Mouse (Mus musculus): ENCODE measurements around the gene Sp1.
A peak's percentile ranks its signal among the peaks of the same experiment; 100 is the strongest.

The Sp1 gene

DNA sequence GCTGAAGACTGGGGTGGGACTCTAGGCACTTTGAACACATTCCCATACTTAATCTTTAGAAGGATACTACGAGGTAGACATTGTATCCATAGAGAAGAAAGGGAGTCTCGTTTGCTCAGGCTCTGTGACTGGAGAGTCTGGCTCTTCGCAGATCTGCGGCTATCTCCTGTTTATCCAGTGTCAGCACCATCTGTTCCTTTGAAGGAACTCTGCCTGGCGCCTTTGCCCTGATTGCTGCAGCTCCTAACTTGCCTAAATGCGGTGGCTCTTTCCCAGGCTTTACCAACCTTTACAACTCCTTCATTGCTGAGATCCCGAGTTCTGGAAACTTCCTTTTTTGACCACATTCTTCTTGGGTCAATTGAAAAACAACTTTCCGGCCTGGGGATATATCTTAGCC lies 43.4 kb downstream of the Sp1 start:
- DNase-seq = no peak

DNA sequence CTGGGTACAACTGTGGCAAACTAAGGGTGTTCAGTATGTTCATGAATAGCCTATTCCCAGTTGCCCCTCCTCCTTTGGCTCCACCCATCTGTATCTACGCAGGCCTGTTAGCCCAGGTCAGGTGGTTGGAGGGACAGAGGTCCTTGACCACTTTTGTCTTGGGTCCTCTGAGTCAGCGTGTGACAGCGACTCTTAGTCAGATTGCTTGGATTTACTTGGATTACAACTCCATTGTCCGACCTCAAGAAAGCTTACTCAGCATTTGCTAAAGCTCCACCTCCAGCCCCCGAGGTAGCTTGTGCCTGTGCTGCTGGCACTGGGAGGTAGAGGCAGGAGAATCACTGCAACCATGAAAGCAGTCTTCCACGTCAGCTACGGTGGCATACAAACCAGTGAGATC lies 45.0 kb downstream of the Sp1 start:
- DNase-seq = peak; percentile 44

DNA sequence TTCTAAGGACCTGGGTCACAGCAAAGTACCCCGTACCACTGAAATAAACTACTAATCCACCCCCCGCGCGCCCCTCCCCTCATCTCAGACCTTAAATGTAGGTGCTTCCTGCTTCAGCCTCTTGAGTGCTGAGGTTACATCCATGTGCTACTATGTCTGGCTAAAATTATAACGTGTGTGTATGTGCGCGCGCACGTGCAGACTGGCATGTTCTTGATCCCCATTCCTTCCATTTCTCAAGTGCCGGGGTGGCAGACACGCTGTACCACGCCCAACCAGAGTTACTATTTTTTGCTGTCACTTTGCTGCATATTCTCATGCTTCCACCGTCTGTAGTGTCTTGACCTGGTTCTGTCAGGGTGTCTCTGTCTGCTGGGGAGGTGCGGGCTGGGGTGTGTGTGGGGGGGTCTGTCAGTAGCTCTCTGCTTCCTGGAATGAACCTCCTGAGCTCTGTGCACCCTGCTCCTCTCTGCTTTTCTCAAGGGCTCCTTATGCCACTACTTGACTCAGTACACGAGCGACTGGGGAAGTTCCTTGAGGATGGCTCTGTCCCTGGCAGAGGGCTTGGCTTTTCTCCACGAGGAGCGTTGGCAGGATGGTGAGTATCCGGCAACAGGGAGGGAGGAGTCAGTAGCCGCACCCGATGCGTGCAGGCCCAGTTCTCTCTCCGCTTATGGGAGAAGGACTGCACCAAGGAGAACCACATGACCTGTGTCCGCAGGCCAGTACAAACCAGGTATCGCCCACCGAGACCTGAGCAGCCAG lies 45.9 kb downstream of the Sp1 start:
- no peak for DNase-seq

DNA sequence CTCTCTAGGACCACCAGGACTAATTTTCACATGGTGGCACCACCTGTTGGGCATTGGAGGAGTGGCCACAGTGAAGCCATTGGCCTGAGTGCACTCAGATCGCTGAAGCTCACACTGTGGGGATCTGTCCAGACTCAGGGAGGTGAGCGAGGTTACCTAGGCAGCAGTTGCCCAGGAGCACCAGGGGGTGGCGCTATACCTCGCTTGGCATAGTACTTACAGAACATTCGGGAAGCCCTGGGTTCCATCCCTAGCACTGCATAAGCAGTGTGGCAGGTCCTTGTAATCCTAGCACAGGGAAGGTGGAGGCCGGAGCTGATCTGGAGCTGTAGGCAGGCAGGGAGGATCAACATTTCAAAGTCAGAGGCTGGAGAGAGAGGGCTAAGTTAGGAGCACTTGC lies 50.0 kb downstream of the Sp1 start:
- DNase-seq = peak; percentile 60

DNA sequence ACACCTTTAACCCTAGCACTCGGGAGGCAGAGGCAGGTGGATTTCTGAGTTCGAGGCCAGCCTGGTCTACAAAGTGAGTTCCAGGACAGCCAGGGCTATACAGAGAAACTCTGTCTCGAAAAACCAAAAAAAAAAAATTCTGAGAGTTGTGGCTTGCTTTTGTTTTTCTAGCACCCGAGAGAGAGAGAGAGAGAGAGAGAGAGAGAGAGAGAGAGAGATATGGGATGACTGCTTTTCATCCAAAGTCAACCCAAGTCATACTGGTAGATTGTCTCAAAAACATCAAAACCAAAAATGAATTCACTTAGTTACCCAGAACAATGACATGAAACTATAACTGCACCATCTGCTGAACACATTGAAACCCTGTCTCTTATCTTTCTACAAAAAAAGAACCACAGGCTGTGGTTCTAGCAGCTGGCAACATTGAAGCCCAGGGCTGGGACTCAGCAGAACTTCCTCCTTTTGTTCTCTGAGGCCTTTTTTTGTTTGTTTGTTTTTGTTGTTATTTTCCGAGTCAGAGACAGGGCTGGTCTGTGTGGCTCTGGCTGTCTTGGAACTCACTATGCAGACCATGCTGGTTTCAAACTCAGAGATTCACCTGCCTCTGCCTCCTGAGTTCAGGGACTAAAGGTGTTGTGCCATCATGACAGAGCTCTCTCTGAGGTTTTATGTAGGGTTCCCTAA lies 52.2 kb downstream of the Sp1 start:
- no peak for DNase-seq

DNA sequence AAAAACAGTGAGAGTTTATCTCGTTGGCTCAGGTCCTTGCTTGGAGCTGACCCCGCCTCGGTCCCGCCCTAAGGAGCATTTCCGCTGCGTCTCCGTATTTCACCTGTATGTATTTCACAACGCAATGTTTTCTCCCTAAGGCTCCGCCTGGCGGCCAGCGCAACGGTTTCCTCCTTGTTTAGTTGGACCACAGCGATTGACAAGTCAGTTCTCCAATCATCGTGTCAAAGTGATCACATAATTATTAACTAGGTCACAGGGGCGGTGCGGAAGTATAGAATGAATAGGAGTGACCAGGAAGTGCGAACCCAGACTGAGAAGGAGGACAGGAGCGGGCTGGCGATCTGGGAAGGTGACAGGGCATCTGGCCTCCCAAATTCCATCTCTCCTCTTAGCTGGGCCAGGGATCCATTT lies 53.0 kb downstream of the Sp1 start, which contains the start of gene Prr13:
Prr13 (plus strand) TSS at position 125 of the 414 bp plus-strand sequence.
- peak; percentile 99 for DNase-seq

DNA sequence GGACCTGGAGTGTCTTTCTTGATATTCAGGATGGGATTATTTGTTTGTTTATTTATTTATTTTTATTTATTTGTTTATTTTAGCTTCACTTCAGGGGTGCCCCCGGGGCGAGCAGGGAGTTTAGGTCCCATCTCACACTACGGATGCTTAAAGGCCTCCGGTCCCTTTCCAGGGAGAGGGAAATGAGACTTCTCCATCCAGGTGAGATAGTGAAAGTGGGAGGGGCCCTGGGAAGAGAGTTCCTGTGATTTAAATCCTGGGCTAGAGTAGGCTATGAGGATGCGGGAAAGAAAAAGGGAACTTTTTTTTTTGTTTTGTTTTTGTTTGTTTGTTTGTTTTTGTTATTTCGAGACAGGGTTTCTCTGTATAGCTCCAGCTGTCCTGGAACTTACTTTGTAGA lies 53.4 kb downstream of the Sp1 start:
- DNase-seq = no peak

DNA sequence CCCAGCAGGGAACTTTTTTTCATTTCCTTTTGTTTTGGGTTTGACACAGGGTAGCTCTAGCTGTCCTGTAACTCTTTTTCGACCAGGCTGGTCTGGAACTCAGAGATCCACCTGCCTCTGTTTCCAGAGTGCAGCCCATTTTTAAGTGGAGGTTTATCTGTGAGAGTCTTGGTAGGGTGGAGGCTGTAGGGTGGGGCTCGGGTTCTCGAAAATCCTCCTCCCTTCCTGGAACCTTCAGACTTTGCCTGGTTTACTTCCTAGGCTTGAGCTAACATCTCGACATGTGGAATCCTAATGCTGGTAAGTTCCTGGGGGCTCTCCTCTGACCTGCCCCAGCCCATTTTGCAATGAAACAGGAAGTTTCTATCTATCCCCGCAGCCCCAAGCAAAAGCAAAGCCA lies 53.9 kb downstream of the Sp1 start:
- DNase-seq = no peak

DNA sequence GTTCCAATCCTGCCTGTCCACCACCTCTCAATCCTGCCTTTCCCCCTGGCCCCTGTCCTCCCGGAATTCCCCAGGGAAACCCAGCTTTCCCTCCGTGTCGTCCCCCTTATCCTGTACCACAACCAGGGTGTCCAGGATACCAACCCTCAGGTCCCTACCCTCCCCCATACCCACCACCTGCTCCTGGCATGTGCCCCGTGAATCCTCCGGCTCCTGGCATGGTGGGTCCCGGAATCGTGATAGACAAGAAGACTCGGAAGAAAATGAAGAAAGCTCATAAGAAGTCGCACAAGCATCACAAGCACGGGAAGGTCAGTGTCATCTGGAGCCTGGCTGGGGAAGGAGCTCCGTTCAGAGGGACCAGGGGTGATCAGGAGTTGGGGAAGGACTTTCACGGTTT lies 54.5 kb downstream of the Sp1 start:
- DNase-seq = no peak

DNA sequence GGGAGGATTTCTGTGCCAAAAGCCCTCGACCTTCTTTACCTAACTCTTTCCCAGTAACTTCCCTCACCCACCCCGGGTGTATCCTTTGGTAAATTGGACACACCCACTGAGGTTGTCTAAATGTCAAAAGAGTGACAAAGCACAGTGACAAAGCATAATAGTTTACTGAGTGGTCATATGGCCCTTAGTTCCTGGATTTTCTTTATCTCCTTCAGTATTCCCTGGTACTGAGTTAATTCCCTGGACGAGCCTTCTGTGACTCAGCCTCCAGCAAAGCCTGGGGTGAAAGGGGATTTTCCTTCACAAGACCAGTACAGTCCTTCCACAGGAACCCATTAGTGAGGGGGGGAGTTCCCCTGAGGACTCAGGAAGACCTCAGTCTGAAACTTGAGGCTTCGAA lies 55.0 kb downstream of the Sp1 start:
- no peak for DNase-seq

DNA sequence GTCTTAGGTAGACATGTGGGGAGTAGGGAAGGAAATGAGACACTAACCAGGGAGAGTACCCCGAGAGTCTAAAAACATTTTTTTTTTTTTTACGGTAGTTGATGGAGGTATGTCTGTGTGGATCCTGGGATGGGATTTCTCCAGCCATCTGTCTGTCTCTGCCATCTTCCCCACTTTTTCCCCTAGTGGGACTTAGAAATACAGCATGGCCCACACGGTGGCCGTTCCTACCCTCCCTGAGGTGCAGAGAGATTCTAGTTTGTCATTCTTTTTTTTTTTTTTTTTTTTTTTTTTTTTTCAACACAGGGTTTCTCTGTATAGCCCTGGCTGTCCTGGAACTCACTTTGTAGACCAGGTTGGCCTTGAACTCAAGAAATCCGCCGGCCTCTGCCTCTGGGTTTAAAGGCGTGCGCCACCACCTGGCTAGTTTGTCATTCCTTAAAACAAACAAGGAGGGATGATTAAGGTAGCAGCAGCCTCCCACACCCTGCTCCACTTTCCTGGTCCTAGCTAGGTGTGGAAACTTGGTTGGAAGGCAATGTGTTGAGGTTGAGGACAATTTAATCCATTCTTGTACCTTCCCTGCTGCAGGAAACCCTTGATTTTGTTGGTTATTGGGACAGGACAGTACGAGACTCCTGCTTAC lies 55.6 kb downstream of the Sp1 start:
- no peak for DNase-seq

DNA sequence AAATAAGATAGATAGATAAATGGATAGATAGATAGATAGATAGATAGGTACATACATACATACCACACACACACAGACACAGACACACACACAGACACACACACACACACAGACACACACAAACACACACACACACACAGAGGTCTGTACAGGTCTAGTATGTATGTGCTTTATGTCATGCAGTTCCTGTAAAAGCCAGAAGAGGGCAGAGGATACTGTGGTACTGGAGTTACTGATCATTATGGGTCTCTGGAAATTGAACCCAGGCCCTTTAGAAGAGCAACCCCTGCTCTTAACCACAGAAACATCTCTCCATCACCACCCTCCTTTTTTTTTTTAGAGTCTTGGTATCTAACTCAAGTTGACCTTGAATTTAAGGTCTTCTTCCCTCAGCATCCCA lies 57.7 kb downstream of the Sp1 start:
- DNase-seq = peak; percentile 62

DNA sequence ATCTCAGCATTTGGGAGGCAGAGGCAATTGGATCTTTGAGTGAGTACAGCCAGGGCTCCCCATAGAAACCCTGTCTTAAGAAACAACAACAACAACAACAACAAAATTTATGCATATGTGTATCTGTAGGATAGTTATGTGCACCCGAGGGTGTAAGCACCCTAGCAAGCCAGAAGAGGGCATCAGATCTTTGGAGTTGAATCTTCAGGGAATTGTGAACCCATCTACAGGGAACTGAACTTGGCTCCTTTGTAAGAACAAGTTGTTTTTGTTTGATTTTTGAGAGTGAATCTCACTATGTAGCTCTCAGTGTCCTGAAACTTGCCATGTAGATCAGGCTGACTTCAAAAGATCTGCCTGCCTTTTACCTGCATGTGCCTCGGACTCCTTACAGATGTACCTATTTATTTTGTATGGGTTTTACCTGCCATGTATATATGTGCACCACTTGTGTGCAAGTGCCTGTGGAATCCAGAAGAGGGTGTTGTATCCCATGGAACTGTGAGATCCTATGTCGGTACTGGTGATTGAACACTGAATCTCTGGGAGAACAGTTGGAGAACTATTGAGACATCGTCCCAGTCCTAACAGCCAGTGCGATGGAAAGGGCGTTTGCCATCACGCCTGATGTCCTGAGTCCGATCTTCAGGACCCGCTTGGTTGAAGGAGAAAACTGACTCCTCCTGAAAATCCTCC lies 62.9 kb downstream of the Sp1 start:
- no peak for DNase-seq

DNA sequence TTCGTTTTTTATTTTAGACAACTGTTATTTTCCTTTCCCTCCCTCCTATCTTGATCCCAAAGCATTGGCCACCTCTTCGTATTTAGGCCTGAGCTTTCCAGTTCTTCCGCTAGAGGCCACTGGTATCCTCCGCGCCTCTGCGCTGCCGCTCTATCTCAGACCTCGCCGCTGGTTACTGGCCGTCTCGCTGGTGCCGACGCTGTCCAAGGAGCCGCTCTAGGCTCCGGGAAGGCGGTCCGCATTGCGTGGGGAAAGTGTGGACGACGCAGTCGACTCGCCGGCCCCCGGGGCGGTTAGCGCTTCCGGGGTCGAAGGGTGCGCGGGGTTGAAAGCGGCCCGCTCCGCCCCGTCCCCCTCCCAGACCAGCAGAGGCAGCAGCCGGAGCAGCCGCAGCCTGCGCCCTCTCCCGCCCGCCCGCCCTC lies 64.3 kb downstream of the Sp1 start, which contains the start of gene Pcbp2:
Pcbp2 (plus strand) TSS at position 357 of the 422 bp plus-strand sequence.
- peak; percentile 99 for DNase-seq

DNA sequence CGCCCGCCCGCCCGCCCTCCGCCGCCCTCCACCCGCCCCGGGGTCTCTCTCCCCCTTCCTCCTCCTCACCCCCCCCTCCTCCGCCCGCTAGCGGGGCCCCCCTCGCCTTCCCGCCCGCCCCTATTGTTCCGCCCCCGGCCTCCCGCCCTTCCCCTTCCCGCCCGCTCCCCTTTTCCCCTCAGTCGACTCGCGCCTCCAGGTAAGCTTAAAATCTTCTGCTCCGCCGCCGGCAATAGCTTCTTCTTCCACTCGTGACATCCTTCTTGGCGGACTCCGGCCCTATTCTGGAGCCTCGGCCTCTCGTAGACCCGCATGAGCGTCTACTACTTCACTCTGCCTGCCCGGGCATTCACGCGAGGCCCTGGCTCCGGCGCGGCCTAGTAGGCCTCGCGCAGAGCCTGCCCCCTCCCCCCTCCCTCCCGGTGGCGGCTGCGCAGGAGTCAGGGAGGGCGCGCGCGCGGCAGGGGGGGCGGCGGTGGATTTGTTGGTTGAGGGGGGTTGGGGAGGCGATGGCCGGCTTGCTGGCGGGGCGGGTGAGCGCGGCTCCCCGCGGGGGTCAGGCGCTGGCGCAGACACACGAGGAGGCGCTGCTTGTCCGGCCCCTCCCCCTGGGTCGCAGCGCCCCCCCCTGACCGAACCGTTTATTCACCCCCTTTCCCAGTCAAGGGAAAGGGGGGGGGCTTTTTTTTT lies 64.8 kb downstream of the Sp1 start:
- peak; percentile 94 for DNase-seq

DNA sequence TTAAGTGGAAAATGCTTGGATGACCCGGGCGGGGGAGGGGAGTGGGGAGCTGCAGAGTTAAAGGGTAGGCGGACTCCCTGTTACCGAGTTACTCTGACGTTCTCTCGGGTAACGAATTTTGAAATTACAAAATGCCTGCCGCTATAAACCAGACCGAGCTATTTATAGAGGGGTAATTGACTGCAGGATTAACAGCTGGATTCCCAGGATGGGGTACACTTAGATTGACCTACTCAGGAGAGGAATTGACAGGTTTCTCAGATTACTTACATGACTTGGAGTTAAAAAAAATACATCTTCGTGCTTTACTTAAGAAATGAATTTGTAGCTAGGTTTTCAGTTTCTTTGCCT lies 65.3 kb downstream of the Sp1 start:
- no peak for DNase-seq

DNA sequence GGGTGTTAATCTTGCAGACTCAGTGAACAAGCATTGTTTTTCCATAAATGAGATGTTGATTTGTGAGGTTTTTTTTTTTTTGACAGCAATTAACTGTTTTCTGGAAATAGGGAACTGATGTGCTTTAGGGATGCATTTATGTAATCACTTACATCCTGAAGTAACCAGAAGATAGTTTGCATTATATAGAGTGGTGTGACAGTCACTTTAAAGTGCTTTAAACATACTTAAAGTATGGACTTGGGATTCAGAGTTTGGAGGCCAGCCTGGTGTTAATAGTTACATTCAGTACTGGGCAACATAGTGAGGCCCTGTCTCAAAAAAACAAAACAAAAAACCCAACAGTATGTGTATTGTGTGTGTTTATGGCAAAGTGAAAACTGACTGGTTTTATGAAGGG lies 65.8 kb downstream of the Sp1 start:
- no peak for DNase-seq

DNA sequence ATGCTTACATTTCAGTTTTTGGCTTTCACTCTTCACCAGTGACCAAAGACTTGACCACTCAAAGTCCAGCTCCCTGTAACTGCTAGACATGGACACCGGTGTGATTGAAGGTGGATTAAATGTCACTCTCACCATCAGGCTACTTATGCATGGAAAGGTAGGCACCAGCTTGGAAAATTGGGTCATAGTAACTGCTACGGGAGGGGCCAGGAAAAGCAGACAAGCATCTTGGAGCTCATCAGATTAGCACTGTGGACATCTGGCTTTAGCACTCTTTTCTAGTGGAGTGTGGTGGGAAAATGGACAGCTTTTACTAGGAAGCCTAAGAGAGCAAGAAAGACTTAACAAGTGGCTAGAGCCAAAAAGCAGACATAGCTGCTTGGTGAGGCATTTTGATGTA lies 67.3 kb downstream of the Sp1 start:
- peak; percentile 81 for DNase-seq

DNA sequence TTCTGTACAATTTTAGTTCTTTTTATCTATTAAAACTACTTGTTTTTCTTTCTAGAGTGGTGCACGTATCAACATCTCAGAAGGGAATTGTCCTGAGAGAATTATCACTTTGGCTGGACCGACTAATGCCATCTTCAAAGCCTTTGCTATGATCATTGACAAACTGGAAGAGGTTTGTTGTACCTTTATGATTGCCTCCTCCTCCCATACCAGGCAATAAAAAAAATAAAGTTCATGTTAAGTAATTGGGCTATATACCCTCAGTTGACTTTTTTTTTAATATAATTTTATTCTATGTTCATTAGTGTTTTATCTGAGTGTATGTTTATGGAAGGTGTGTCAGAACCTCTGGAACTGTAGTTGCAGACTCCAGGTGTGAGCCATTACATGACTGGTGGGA lies 68.6 kb downstream of the Sp1 start:
- no peak for DNase-seq

DNA sequence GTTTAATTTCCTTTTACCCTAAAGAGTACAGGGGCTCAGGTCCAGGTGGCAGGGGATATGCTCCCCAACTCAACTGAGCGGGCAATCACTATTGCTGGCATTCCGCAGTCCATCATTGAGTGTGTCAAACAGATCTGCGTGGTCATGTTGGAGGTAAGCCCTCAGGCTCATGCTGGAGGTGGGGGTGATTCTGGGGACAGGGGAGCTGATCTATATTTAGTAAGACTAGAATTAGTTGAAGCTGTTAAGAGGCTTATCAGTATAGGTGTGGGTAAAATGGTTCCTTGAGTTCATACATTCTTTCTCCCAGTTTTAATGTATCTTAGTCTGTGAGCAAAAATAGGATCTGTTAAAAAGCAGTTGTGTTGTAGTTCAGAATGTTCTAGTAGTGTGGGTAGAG lies 77.2 kb downstream of the Sp1 start:
- DNase-seq = peak; percentile 40

DNA sequence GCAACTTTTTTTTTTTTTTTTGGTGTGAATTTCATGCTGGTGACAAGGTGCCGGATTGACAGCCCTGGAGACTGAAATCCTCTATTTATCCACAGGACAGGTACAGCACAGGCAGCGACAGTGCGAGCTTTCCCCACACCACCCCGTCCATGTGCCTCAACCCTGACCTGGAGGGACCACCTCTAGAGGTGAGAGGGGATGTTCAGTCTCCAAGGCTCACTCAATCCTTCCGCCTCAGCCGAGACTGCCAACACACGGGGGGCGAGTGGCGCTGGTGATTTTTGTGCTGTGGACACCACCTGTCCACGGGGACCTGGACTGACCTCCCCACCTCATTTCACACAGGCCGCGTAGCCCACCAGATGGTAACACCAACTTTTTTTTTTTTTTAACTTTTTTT lies 79.9 kb downstream of the Sp1 start:
- no peak for DNase-seq
